Mouse (Mus musculus) neural tube, postnatal 0 days (tissue): Measurements from ENCODE around the gene Esyt3. TPM values are rescaled to one million over a fixed set of nuclear protein-coding genes. Genes with fewer than 3 reads are reported as not detected.

Experiments
- polyA plus RNA-seq: library from polyadenylated mRNA; unstranded; fragments of >200 nt; fragmentation: Nextera tagmentation; extraction: Ambion mirVana; gene quantifications from 2 replicates; pipeline ENCODE4 v1.2.1, GENCODE M21; 2015

The Esyt3 gene
- polyA plus RNA-seq, result 1.2 and 1.3 TPM in 2 replicates

DNA sequence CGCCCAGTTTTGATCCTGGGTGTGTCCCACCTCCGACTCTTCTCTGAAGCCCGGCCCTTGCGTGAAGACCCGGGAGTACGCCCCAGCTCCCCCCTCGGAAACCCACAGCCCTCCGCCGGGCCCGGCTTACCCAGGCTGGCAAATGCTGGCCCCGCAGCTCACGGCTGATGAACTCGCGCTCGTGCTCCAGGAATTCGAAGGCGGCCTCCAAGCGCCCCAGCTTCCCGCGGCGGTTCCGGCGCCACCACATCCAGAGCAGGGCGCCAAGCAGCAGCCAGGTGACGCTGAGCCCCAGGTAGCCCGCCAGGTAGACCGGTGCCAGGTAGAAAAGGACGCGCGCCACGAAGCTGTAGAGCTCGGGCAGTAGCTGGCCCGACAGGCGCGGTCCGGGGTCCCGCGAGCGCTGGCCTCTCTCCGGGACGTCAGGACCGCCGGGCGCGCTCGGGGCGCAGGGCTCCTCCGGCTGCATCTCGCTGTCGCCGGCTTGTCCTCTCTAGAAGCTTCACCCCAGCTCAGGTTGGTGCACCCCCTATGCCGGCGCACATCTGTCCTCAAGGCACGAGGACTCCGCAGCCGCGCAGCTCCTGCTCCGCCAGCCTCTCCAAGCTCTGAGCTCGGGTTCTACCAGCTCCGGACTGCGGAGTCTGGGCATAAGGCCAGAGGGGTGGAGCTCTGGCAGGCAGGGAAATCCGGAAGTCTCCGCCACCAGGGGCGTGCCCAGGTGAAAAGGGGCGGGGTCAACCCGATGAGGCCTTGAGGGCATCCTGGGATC is at the start of gene Esyt3:
Gene Esyt3 (minus strand): TSS at position 637 of the 772 bp plus-strand sequence.

Other genes with a start within 250 kb of the Esyt3 start
- gene Pik3cb, start 217.9 kb downstream of the Esyt3 start, polyA plus RNA-seq, result 3.3 and 5.9 TPM in 2 replicates
- gene Faiml, start 121.3 kb downstream of the Esyt3 start, polyA plus RNA-seq, result not detected in 2 replicates
- gene Cep70, start 115.2 kb downstream of the Esyt3 start, polyA plus RNA-seq, result 39.1 and 45.0 TPM in 2 replicates
- gene Mras, start 78.8 kb upstream of the Esyt3 start, polyA plus RNA-seq, result 98.1 and 108 TPM in 2 replicates
- 1.1 and 1.2 TPM in 2 replicates for gene Nme9, start 92.9 kb upstream of the Esyt3 start, polyA plus RNA-seq
- 65.5 and 67.6 TPM in 2 replicates for gene Armc8, start 210.3 kb upstream of the Esyt3 start, polyA plus RNA-seq
- gene Dbr1, start 217.2 kb upstream of the Esyt3 start, polyA plus RNA-seq, result 18.9 and 20.9 TPM in 2 replicates